Mouse (Mus musculus) kidney, adult 2 months (tissue): Measurements from ENCODE around the gene Tbc1d10a.

ENCODE experiments used
- CTCF ChIP-seq: fragments of 200-500 bp; conservative IDR thresholded peaks from 2 replicates; pipeline ENCODE4 v1.5.1; 2011; ENCODE audit warnings: low read depth, mild to moderate bottlenecking, control low read depth, low read length, moderate library complexity, mixed read lengths; ENCODE audit not compliant: insufficient read depth, insufficient read length
- POLR2A ChIP-seq: fragments of 200-500 bp; IDR thresholded peaks from one replicate; pipeline ENCODE4 v1.6.1; 2011; ENCODE audit warnings: low read depth, low read length, control low read depth

DNA sequence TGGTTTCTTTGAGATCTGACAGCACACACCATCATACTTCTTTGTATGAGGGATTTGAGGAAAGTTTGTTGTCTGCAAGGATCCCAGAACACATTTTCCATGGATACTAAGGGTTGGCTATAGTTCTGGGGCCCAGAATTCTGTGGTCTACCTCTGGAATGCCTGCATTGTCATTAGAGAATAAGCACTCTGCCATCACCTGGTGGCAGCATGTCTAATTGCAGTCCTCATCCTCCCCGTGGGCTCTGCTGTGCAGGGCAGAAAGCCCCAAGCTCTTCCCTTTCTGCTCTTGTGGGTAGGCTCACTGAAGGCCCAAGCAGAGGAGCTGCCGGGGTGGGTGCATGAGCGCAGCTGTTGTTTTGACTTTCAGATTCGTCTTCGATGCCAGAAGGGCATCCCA is 23.0 kb downstream of the Tbc1d10a start:
- TF ChIP-seq CTCF (peak; percentile 48), POLR2A (no peak)
